Mouse (Mus musculus) intestine, postnatal 0 days (tissue): ENCODE measurements at regions not wholly inside any gene's neighbourhood (a gene's known extent, or its start where the extent isn't known, plus 50 kb on each side); places are given as distances from the start of the nearest gene placed in this dataset.

Source experiments
- ATAC-seq: fragments of 200-750 bp; cut with Nextera tagmentation; 2 replicates; pipeline ENCODE4 v1.8.0; 2017; ENCODE audit warnings: mild to moderate bottlenecking, moderate TSS enrichment, moderate library complexity
- H3K27ac ChIP-seq: fragments of 300-500 bp; sonication (generic); 2 replicates; pipeline ENCODE4 v1.5.1; 2014; ENCODE audit warnings: mild to moderate bottlenecking, low read depth, low read length, moderate library complexity
- H3K27me3 ChIP-seq: fragments of 300-500 bp; sonication (generic); replicated peaks from 2 replicates; pipeline ENCODE4 v1.6.1; 2014; ENCODE audit warnings: low read length, mixed read lengths; ENCODE audit not compliant: control insufficient read depth, insufficient read depth
- H3K36me3 ChIP-seq: fragments of 300-500 bp; sonication (generic); 2 replicates; pipeline ENCODE4 v1.6.1; 2014; ENCODE audit warnings: mild to moderate bottlenecking, moderate library complexity; ENCODE audit not compliant: control insufficient read depth, insufficient read depth
- H3K4me1 ChIP-seq: fragments of 300-500 bp; sonication (generic); replicated peaks from 2 replicates; pipeline ENCODE4 v1.6.1; 2014; ENCODE audit warnings: antibody characterized with exemption, low read length, mixed read lengths; ENCODE audit not compliant: control insufficient read depth, insufficient read depth
- H3K4me2 ChIP-seq: fragments of 300-500 bp; sonication (generic); replicated peaks from 2 replicates; pipeline ENCODE4 v1.6.1; 2014; ENCODE audit warnings: low read depth, mild to moderate bottlenecking, moderate library complexity
- H3K4me3 ChIP-seq: fragments of 300-500 bp; sonication (generic); 2 replicates; pipeline ENCODE4 v1.5.1; 2014; ENCODE audit warnings: low read depth, low read length
- H3K9ac ChIP-seq: fragments of 300-500 bp; sonication (generic); 2 replicates; pipeline ENCODE4 v1.6.1; 2014; ENCODE audit warnings: mild to moderate bottlenecking, low read depth, low read length
- H3K9me3 ChIP-seq: fragments of 300-500 bp; sonication (generic); 2 replicates; pipeline ENCODE4 v1.6.1; 2016; ENCODE audit warnings: mixed run types; ENCODE audit not compliant: control insufficient read depth
- CTCF ChIP-seq: sonication (generic); IDR thresholded peaks from 2 replicates; pipeline ENCODE4 v1.5.1; 2016; ENCODE audit warnings: low read depth, mild to moderate bottlenecking, control low read depth, antibody characterized with exemption, moderate library complexity
- WGBS: fragments of 180-500 bp; shearing (Covaris S2); extraction: QIAGEN DNeasy Blood & Tissue Kit; methylation state at CpG from one replicate; pipeline ENCODE4 v1.1.7; 2014; 5-methylcytosine and 5-hydroxymethylcytosine counted together

- no peaks in the 10 kb centered on the region for H3K9me3 ChIP-seq
- H3K4me2 ChIP-seq, result no peak overlapping the region
- TF ChIP-seq CTCF, result no peak
- H3K27me3 ChIP-seq, result no peaks in the 10 kb centered on the region
- no peak overlapping the region for H3K9ac ChIP-seq
- ATAC-seq, result no peak
- H3K27ac ChIP-seq, result no peak overlapping the region
- H3K4me1 ChIP-seq, result no peaks in the 10 kb centered on the region
- 55% methylated on average over 7 of the region's 7 CpGs for WGBS
- no peaks in the 10 kb centered on the region for H3K36me3 ChIP-seq
- no peak overlapping the region for H3K4me3 ChIP-seq
These were observed 652.9 kb upstream of the Gm19410 start for GRCm38 (mm10) chr8:35112591-35113265.

GRCm38 (mm10) chr8:35114031-35114430, 651.6 kb upstream of the Gm19410 start:
- no peak for ATAC-seq
- H3K4me1 ChIP-seq, result no peaks in the 10 kb centered on the region
- no peak for TF ChIP-seq CTCF
- 74% methylated on average over 10 of the region's 10 CpGs for WGBS
- H3K27me3 ChIP-seq, result no peaks in the 10 kb centered on the region
- H3K4me3 ChIP-seq, result no peak overlapping the region
- H3K27ac ChIP-seq, result no peak overlapping the region
- no peaks in the 10 kb centered on the region for H3K36me3 ChIP-seq
- no peaks in the 10 kb centered on the region for H3K9me3 ChIP-seq
- H3K4me2 ChIP-seq, result no peak overlapping the region
- no peak overlapping the region for H3K9ac ChIP-seq

GRCm38 (mm10) chr8:35120612-35121011, 645.0 kb upstream of the Gm19410 start:
- ATAC-seq, result no peak
- TF ChIP-seq CTCF, result no peak
- H3K9me3 ChIP-seq, result no peaks in the 10 kb centered on the region
- H3K4me3 ChIP-seq, result no peak overlapping the region
- H3K27me3 ChIP-seq, result no peaks in the 10 kb centered on the region
- WGBS, result 72% methylated on average over 5 of the region's 5 CpGs
- H3K27ac ChIP-seq, result no peak overlapping the region
- no peaks in the 10 kb centered on the region for H3K36me3 ChIP-seq
- H3K9ac ChIP-seq, result no peak overlapping the region
- H3K4me2 ChIP-seq, result no peak overlapping the region
- H3K4me1 ChIP-seq, result no peaks in the 10 kb centered on the region

GRCm38 (mm10) chr8:35121084-35121483, 644.5 kb upstream of the Gm19410 start:
- H3K4me2 ChIP-seq, result no peak overlapping the region
- TF ChIP-seq CTCF, result no peak
- no peak overlapping the region for H3K27ac ChIP-seq
- ATAC-seq, result no peak
- no peak overlapping the region for H3K4me3 ChIP-seq
- no peak overlapping the region for H3K9ac ChIP-seq
- no peaks in the 10 kb centered on the region for H3K9me3 ChIP-seq
- H3K27me3 ChIP-seq, result no peaks in the 10 kb centered on the region
- WGBS, result 90% methylated on average over 8 of the region's 8 CpGs
- H3K36me3 ChIP-seq, result no peaks in the 10 kb centered on the region
- H3K4me1 ChIP-seq, result no peaks in the 10 kb centered on the region

- H3K4me2 ChIP-seq, result peak overlapping the region; percentile 38
- no peaks in the 10 kb centered on the region for H3K9me3 ChIP-seq
- no peaks in the 10 kb centered on the region for H3K36me3 ChIP-seq
- no peak overlapping the region for H3K27ac ChIP-seq
- no peak for TF ChIP-seq CTCF
- H3K9ac ChIP-seq, result 0 out of 2 replicates have a peak overlapping the region, but pooled peaks have one; percentile 18
- H3K4me3 ChIP-seq, result 0 out of 2 replicates have a peak overlapping the region, but pooled peaks have one; percentile 3
- H3K4me1 ChIP-seq, result no peaks in the 10 kb centered on the region
- ATAC-seq, result no peak
- 15% methylated on average over 14 of the region's 14 CpGs for WGBS
- no peaks in the 10 kb centered on the region for H3K27me3 ChIP-seq
These were observed 642.4 kb upstream of the Gm19410 start for GRCm38 (mm10) chr8:35123196-35123621.

- TF ChIP-seq CTCF, result no peak
- Histone ChIP-seq H3K9me3 (no peaks in the 10 kb centered on the region), H3K27ac (no peak overlapping the region), H3K36me3 (no peaks in the 10 kb centered on the region), H3K4me1 (no peaks in the 10 kb centered on the region), H3K9ac (no peak overlapping the region), H3K4me3 (no peak overlapping the region), H3K4me2 (no peak overlapping the region), H3K27me3 (no peaks in the 10 kb centered on the region)
- 88% methylated on average over 3 of the region's 3 CpGs for WGBS
- ATAC-seq, result no peak
These were observed 640.4 kb upstream of the Gm19410 start for GRCm38 (mm10) chr8:35125179-35125578.

GRCm38 (mm10) chr8:35132281-35132680, 633.3 kb upstream of the Gm19410 start:
- Histone ChIP-seq H3K9ac (no peak overlapping the region), H3K27me3 (no peaks in the 10 kb centered on the region), H3K4me3 (no peak overlapping the region), H3K36me3 (no peaks in the 10 kb centered on the region), H3K4me1 (no peaks in the 10 kb centered on the region), H3K9me3 (no peaks in the 10 kb centered on the region), H3K27ac (no peak overlapping the region), H3K4me2 (no peak overlapping the region)
- no peak for TF ChIP-seq CTCF
- ATAC-seq, result no peak
- 94% methylated on average over 1 of the region's 1 CpGs for WGBS
